Mouse (Mus musculus) stomach, postnatal 0 days (tissue): ENCODE data around the gene Pigm.

Experiments used
- CTCF ChIP-seq: IDR thresholded peaks from 2 replicates; pipeline ENCODE4 v1.5.1; 2016; ENCODE audit warnings: antibody characterized with exemption, low read depth, mild to moderate bottlenecking, moderate library complexity
- EP300 ChIP-seq: optimal IDR thresholded peaks from 2 replicates; pipeline ENCODE3; 2016; ENCODE audit warnings: antibody characterized with exemption

GRCm38 (mm10) chr1:172427841-172428240, 51.5 kb downstream of the Pigm start:
- no peak for TF ChIP-seq CTCF
- TF ChIP-seq EP300: no peak
